Mouse (Mus musculus): Measurements from ENCODE around the gene Calu. TPM values are rescaled to one million over a fixed set of nuclear protein-coding genes. Genes with fewer than 3 reads are reported as not detected.

The Calu gene
- polyA plus RNA-seq (2014; fragmentation: Nextera tagmentation; extraction: Ambion mirVana): 109 and 181 TPM in 2 replicates

- H3K4me3 ChIP-seq (replicated peaks; ENCODE audit: low read depth, low read length): peak within 1 kb of the TSS; percentile 75
- peak within 1 kb of the TSS; percentile 83 for H3K27ac ChIP-seq (replicated peaks; ENCODE audit: low read depth, low read length)
- peak within 1 kb of the TSS; percentile 76 for H3K9ac ChIP-seq (replicated peaks; ENCODE audit: low read length)
- no peaks in the 10 kb centered on the region for H3K27me3 ChIP-seq (ENCODE audit: control insufficient read depth, insufficient read depth, low read length)
- H3K36me3 ChIP-seq (ENCODE audit: control insufficient read depth, insufficient read depth, low read length): no peaks in the 10 kb centered on the region
- H3K9me3 ChIP-seq (ENCODE audit: control insufficient read depth, low read length): no peaks in the 10 kb centered on the region
- WGBS: under 1% methylated on average over 55 of the region's 55 CpGs
- H3K4me2 ChIP-seq (ENCODE audit: low read length): peak within 1 kb of the TSS; percentile 81
- H3K4me1 ChIP-seq (ENCODE audit: control insufficient read depth, insufficient read depth, low read length): peaks cover 12% of the 10 kb centered on the region
- DNase-seq: peak; percentile 100
- ATAC-seq (ENCODE audit: low FRiP score, low TSS enrichment): peak; percentile 100
Measured at GRCm38 (mm10) chr6:29347665-29348370, at the start of gene Calu. Calu (plus strand) TSS chr6:29348069.

- Histone ChIP-seq H3K4me3 (replicated peaks; ENCODE audit: low read depth, low read length) (no peak overlapping the region), H3K27ac (replicated peaks; ENCODE audit: low read depth, low read length) (no peak overlapping the region), H3K27me3 (ENCODE audit: control insufficient read depth, insufficient read depth, low read length) (no peaks in the 10 kb centered on the region), H3K4me2 (ENCODE audit: low read length) (no peak overlapping the region), H3K9me3 (ENCODE audit: control insufficient read depth, low read length) (no peaks in the 10 kb centered on the region), H3K36me3 (ENCODE audit: control insufficient read depth, insufficient read depth, low read length) (no peaks in the 10 kb centered on the region), H3K9ac (replicated peaks; ENCODE audit: low read length) (no peak overlapping the region), H3K4me1 (ENCODE audit: control insufficient read depth, insufficient read depth, low read length) (no peaks in the 10 kb centered on the region)
- ATAC-seq (ENCODE audit: low FRiP score, low TSS enrichment) (no peak), DNase-seq (no peak)
- 83% methylated on average over 2 of the region's 2 CpGs for WGBS
Measured at GRCm38 (mm10) chr6:29299112-29299511, 48.8 kb upstream of the Calu start.

- Histone ChIP-seq H3K4me1 (ENCODE audit: control insufficient read depth, insufficient read depth, low read length) (no peaks in the 10 kb centered on the region), H3K27me3 (ENCODE audit: control insufficient read depth, insufficient read depth, low read length) (no peaks in the 10 kb centered on the region), H3K36me3 (ENCODE audit: control insufficient read depth, insufficient read depth, low read length) (no peaks in the 10 kb centered on the region), H3K9me3 (ENCODE audit: control insufficient read depth, low read length) (no peaks in the 10 kb centered on the region), H3K27ac (replicated peaks; ENCODE audit: low read depth, low read length) (no peak overlapping the region), H3K4me3 (replicated peaks; ENCODE audit: low read depth, low read length) (no peak overlapping the region), H3K4me2 (ENCODE audit: low read length) (no peak overlapping the region), H3K9ac (replicated peaks; ENCODE audit: low read length) (no peak overlapping the region)
- ATAC-seq (ENCODE audit: low FRiP score, low TSS enrichment) (no peak), DNase-seq (no peak)
Measured at GRCm38 (mm10) chr6:29303251-29303650, 44.6 kb upstream of the Calu start.

GRCm38 (mm10) chr6:29303726-29304125, 44.1 kb upstream of the Calu start:
- no peak for ATAC-seq (ENCODE audit: low FRiP score, low TSS enrichment)
- 56% methylated on average over 5 of the region's 5 CpGs for WGBS

GRCm38 (mm10) chr6:29305462-29305861, 42.4 kb upstream of the Calu start:
- H3K27ac ChIP-seq (replicated peaks; ENCODE audit: low read depth, low read length): no peak overlapping the region
- H3K36me3 ChIP-seq (ENCODE audit: control insufficient read depth, insufficient read depth, low read length): no peaks in the 10 kb centered on the region
- H3K4me1 ChIP-seq (ENCODE audit: control insufficient read depth, insufficient read depth, low read length): no peaks in the 10 kb centered on the region
- H3K9me3 ChIP-seq (ENCODE audit: control insufficient read depth, low read length): no peaks in the 10 kb centered on the region
- H3K9ac ChIP-seq (replicated peaks; ENCODE audit: low read length): no peak overlapping the region
- no peak for ATAC-seq (ENCODE audit: low FRiP score, low TSS enrichment)
- no peak overlapping the region for H3K4me2 ChIP-seq (ENCODE audit: low read length)
- no peak overlapping the region for H3K4me3 ChIP-seq (replicated peaks; ENCODE audit: low read depth, low read length)
- 95% methylated on average over 4 of the region's 4 CpGs for WGBS
- no peaks in the 10 kb centered on the region for H3K27me3 ChIP-seq (ENCODE audit: control insufficient read depth, insufficient read depth, low read length)
- no peak for DNase-seq

More at GRCm38 (mm10) chr6:29303726-29304125, 44.1 kb upstream of the Calu start:
- H3K27ac ChIP-seq (replicated peaks; ENCODE audit: low read depth, low read length): no peak overlapping the region
- peak; percentile 15 for DNase-seq
- no peaks in the 10 kb centered on the region for H3K9me3 ChIP-seq (ENCODE audit: control insufficient read depth, low read length)
- H3K27me3 ChIP-seq (ENCODE audit: control insufficient read depth, insufficient read depth, low read length): no peaks in the 10 kb centered on the region
- no peak overlapping the region for H3K4me3 ChIP-seq (replicated peaks; ENCODE audit: low read depth, low read length)
- H3K4me1 ChIP-seq (ENCODE audit: control insufficient read depth, insufficient read depth, low read length): no peaks in the 10 kb centered on the region
- H3K4me2 ChIP-seq (ENCODE audit: low read length): no peak overlapping the region
- H3K36me3 ChIP-seq (ENCODE audit: control insufficient read depth, insufficient read depth, low read length): no peaks in the 10 kb centered on the region
- H3K9ac ChIP-seq (replicated peaks; ENCODE audit: low read length): no peak overlapping the region

- 87% methylated on average over 16 of the region's 16 CpGs for WGBS
- Histone ChIP-seq H3K27ac (replicated peaks; ENCODE audit: low read depth, low read length) (no peak overlapping the region), H3K4me1 (ENCODE audit: control insufficient read depth, insufficient read depth, low read length) (no peaks in the 10 kb centered on the region), H3K4me3 (replicated peaks; ENCODE audit: low read depth, low read length) (no peak overlapping the region), H3K9ac (replicated peaks; ENCODE audit: low read length) (no peak overlapping the region), H3K9me3 (ENCODE audit: control insufficient read depth, low read length) (no peaks in the 10 kb centered on the region), H3K4me2 (ENCODE audit: low read length) (no peak overlapping the region), H3K36me3 (ENCODE audit: control insufficient read depth, insufficient read depth, low read length) (no peaks in the 10 kb centered on the region), H3K27me3 (ENCODE audit: control insufficient read depth, insufficient read depth, low read length) (no peaks in the 10 kb centered on the region)
- DNase-seq: no peak
- no peak for ATAC-seq (ENCODE audit: low FRiP score, low TSS enrichment)
Measured at GRCm38 (mm10) chr6:29308846-29309605, 38.8 kb upstream of the Calu start.

GRCm38 (mm10) chr6:29313690-29314202, 34.1 kb upstream of the Calu start:
- Histone ChIP-seq H3K4me3 (replicated peaks; ENCODE audit: low read depth, low read length) (no peak overlapping the region), H3K27me3 (ENCODE audit: control insufficient read depth, insufficient read depth, low read length) (no peaks in the 10 kb centered on the region), H3K4me1 (ENCODE audit: control insufficient read depth, insufficient read depth, low read length) (no peaks in the 10 kb centered on the region), H3K27ac (replicated peaks; ENCODE audit: low read depth, low read length) (no peak overlapping the region), H3K4me2 (ENCODE audit: low read length) (no peak overlapping the region), H3K36me3 (ENCODE audit: control insufficient read depth, insufficient read depth, low read length) (no peaks in the 10 kb centered on the region), H3K9ac (replicated peaks; ENCODE audit: low read length) (no peak overlapping the region), H3K9me3 (ENCODE audit: control insufficient read depth, low read length) (no peaks in the 10 kb centered on the region)
- DNase-seq (no peak), ATAC-seq (ENCODE audit: low FRiP score, low TSS enrichment) (no peak)
- 67% methylated on average over 14 of the region's 14 CpGs for WGBS

- ATAC-seq (ENCODE audit: low FRiP score, low TSS enrichment): no peak
- H3K27me3 ChIP-seq (ENCODE audit: control insufficient read depth, insufficient read depth, low read length): no peaks in the 10 kb centered on the region
- DNase-seq: no peak
- H3K9ac ChIP-seq (replicated peaks; ENCODE audit: low read length): no peak overlapping the region
- H3K4me3 ChIP-seq (replicated peaks; ENCODE audit: low read depth, low read length): no peak overlapping the region
- 68% methylated on average over 2 of the region's 2 CpGs for WGBS
- no peaks in the 10 kb centered on the region for H3K9me3 ChIP-seq (ENCODE audit: control insufficient read depth, low read length)
- no peak overlapping the region for H3K4me2 ChIP-seq (ENCODE audit: low read length)
- no peaks in the 10 kb centered on the region for H3K36me3 ChIP-seq (ENCODE audit: control insufficient read depth, insufficient read depth, low read length)
- no peak overlapping the region for H3K27ac ChIP-seq (replicated peaks; ENCODE audit: low read depth, low read length)
- no peaks in the 10 kb centered on the region for H3K4me1 ChIP-seq (ENCODE audit: control insufficient read depth, insufficient read depth, low read length)
Measured at GRCm38 (mm10) chr6:29317286-29317685, 30.6 kb upstream of the Calu start.

All from midbrain, embryonic 14.5 days (tissue).